ENCODE assay signal across 21 mouse cellular contexts in genomic region chr1:43218016-43218680, GRCm38 (mm10). TPM values are rescaled to one million over a fixed set of nuclear protein-coding genes. Genes with fewer than 3 reads are reported as not detected.
A peak's percentile ranks its signal among the peaks of the same experiment; 100 is the strongest.
DNase-seq lines count a peak whose midpoint lies in the region; ATAC-seq and TF ChIP-seq lines count a peak whose summit lies in the region.
"Had no signal": no experiment of that assay in that cellular context is flagged by ENCODE, and none has a peak within 500 bp of the region (broad histone marks: within the 10 kb centered on the region; RNA-seq: fewer than 3 reads in every experiment).

No protein-coding gene starts in this region.

- no peak overlapping the region for H3K4me2 ChIP-seq in kidney, postnatal 0 days (ENCODE audit: low read length)
- H3K4me2 ChIP-seq in stomach, postnatal 0 days (replicated peaks; ENCODE audit: low read depth): no peak overlapping the region
- H3K4me2 ChIP-seq: heart, embryonic 15.5 days; limb, embryonic 12.5 days; liver, embryonic 15.5 days had no signal

- no peak overlapping the region for H3K9ac ChIP-seq in kidney, postnatal 0 days (ENCODE audit: low read depth, low read length)
- no peak overlapping the region for H3K9ac ChIP-seq in stomach, postnatal 0 days (ENCODE audit: low read length)
- H3K9ac ChIP-seq: heart, embryonic 15.5 days; limb, embryonic 12.5 days; liver, embryonic 15.5 days had no signal

- H3K27ac ChIP-seq in kidney, postnatal 0 days: peak overlapping the region; percentile 69
- H3K27ac ChIP-seq in stomach, postnatal 0 days (replicated peaks): peak overlapping the region; percentile 35; the same call in 1 of the 2 replicates
- H3K27ac ChIP-seq: heart, embryonic 15.5 days; hindbrain, embryonic 10.5 days; limb, embryonic 12.5 days; liver, embryonic 15.5 days had no signal

- H3K27me3 ChIP-seq in kidney, postnatal 0 days (ENCODE audit: insufficient read depth, low read length): no peaks in the 10 kb centered on the region
- H3K27me3 ChIP-seq in stomach, postnatal 0 days (ENCODE audit: control insufficient read depth, insufficient read depth, low read length): no peaks in the 10 kb centered on the region
- H3K27me3 ChIP-seq: heart, embryonic 15.5 days; limb, embryonic 12.5 days; liver, embryonic 15.5 days had no signal

- peak; percentile 37 for DNase-seq in kidney, adult 9 months
- no peak for DNase-seq in kidney, adult 11 months
- DNase-seq in ovary, postnatal 36 days (ENCODE audit: low spot score): peak; percentile 29
- no peak for DNase-seq in ovary, postnatal 10 days (ENCODE audit: low spot score)
- peak; percentile 93 for DNase-seq in kidney, postnatal 0 days (ENCODE audit: low spot score)
- no peak for DNase-seq in stomach, postnatal 0 days (ENCODE audit: low spot score)
- DNase-seq in embryo, embryonic 9.5 days (ENCODE audit: extremely low spot score): no peak
- DNase-seq: adrenal gland, adult 2 months; cerebellum, adult 11 months; cerebellum, postnatal 25 days; lung, postnatal 10 days; right cerebral cortex, postnatal 25 days; thymus, postnatal 14 days had no signal

- no peak for TF ChIP-seq CTCF in kidney, postnatal 0 days (IDR thresholded peaks at IDR 0.05; ENCODE audit: low read depth)
- TF ChIP-seq CTCF in stomach, postnatal 0 days (IDR thresholded peaks at IDR 0.05; ENCODE audit: low read depth): no peak

- H3K4me1 ChIP-seq in kidney, postnatal 0 days (replicated peaks; ENCODE audit: insufficient read depth, low read length): no peaks in the 10 kb centered on the region
- H3K4me1 ChIP-seq in stomach, postnatal 0 days (replicated peaks; ENCODE audit: control insufficient read depth, insufficient read depth): no peaks in the 10 kb centered on the region
- H3K4me1 ChIP-seq: hindbrain, embryonic 10.5 days; limb, embryonic 12.5 days; liver, embryonic 15.5 days had no signal

- H3K36me3 ChIP-seq in kidney, postnatal 0 days (ENCODE audit: insufficient read depth, low read length): no peaks in the 10 kb centered on the region
- no peaks in the 10 kb centered on the region for H3K36me3 ChIP-seq in stomach, postnatal 0 days (ENCODE audit: control insufficient read depth, insufficient read depth, low read length)
- H3K36me3 ChIP-seq: heart, embryonic 15.5 days; hindbrain, embryonic 10.5 days; limb, embryonic 12.5 days; liver, embryonic 15.5 days had no signal

- WGBS in kidney, postnatal 0 days: 34% methylated on average over 3 of the region's 3 CpGs
- 52% methylated on average over 3 of the region's 3 CpGs for WGBS in stomach, postnatal 0 days

- TF ChIP-seq EP300 in stomach, postnatal 0 days (optimal IDR thresholded peaks at IDR 0.05): no peak

- no peak for ATAC-seq in kidney, postnatal 0 days (replicated peaks; ENCODE audit: low FRiP score, low read depth)
- ATAC-seq in stomach, postnatal 0 days (ENCODE audit: low FRiP score, low TSS enrichment): no peak
- ATAC-seq in megakaryocyte, adult 5-6 weeks (ENCODE audit: poor library complexity, severe bottlenecking): no peak
- ATAC-seq: forebrain, embryonic 14.5 days; midbrain, embryonic 16.5 days had no signal

- H3K4me3 ChIP-seq in kidney, postnatal 0 days (replicated peaks; ENCODE audit: low read depth, low read length): no peak overlapping the region
- H3K4me3 ChIP-seq in stomach, postnatal 0 days (ENCODE audit: low read depth, low read length): no peak overlapping the region
- H3K4me3 ChIP-seq: heart, embryonic 15.5 days; hindbrain, embryonic 10.5 days; limb, embryonic 12.5 days; liver, embryonic 15.5 days had no signal

- H3K9me3 ChIP-seq in kidney, postnatal 0 days (replicated peaks; ENCODE audit: low read length): no peaks in the 10 kb centered on the region
- no peaks in the 10 kb centered on the region for H3K9me3 ChIP-seq in stomach, postnatal 0 days (ENCODE audit: control insufficient read depth, low read length)
- H3K9me3 ChIP-seq: heart, embryonic 15.5 days; hindbrain, embryonic 10.5 days; limb, embryonic 12.5 days; liver, embryonic 15.5 days had no signal

RNA-seq across cellular contexts. Expression of gene Fhl2, which starts 21.4 kb away (rescaled TPM):
- 135 and 145 TPM in 2 replicates for polyA plus RNA-seq in kidney, postnatal 0 days (2015; fragmentation: Nextera tagmentation; extraction: Ambion mirVana)
- 124 and 126 TPM in 2 replicates for polyA plus RNA-seq in stomach, postnatal 0 days (2015; fragmentation: Nextera tagmentation; extraction: Ambion mirVana)
- 0.64 TPM in 1 of 2 replicates, not detected in the other for total RNA-seq in megakaryocyte, adult 5-6 weeks (2015)
- total RNA-seq in megakaryocyte, adult 5-6 weeks (2017): 1.0 and 1.4 TPM in 2 replicates
- total RNA-seq: megakaryocyte-erythroid progenitor cell, adult 5-6 weeks had no signal

Comparison
In these comparisons a context has a peak if more than half of its experiments do, and no peak if none do; other contexts are left out.
1. DNase-seq: peak in kidney, adult 9 months (single experiment), ovary, postnatal 36 days (single experiment) and kidney, postnatal 0 days (single experiment); none in kidney, adult 11 months (single experiment), ovary, postnatal 10 days (single experiment), stomach, postnatal 0 days (single experiment) and embryo, embryonic 9.5 days (single experiment).